In the genomic region with DNA sequence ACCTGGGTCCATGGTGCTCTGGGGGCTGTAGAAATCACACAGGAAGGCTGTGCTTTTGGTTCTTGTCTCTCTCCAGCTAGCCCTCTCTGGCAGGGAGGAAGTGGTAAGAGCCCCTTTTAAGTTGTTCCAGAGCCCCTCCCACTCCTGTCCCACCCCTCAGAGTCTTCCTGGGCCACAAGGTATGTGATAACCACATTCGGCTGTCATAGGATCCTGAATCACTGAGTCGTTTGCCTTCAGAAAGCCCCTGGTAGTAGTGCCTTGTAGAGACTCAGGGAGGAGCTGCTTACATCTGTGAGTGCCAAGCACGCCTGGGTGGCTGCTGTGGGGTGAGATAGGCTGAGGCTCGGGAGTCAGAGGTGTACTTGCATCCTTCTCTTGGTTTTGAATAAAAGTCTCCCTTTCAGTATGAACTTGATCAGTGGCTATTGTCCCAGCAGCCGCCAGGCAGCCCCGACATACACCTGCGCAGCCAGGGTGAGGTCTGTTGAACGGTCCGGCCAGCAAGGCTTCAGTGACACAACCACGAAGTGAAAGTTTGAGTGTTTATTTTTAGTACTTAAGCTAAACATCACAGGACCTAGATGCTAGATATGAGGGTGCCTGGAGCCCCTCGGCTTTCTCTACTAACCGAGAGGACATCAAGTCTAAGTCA, we compare ENCODE assay signal across 15 mouse cellular contexts. TPM values are rescaled to one million over a fixed set of nuclear protein-coding genes. Genes with fewer than 3 reads are reported as not detected.
DNase-seq lines count a peak whose midpoint lies in the region; ATAC-seq and TF ChIP-seq lines count a peak whose summit lies in the region.
"Had no signal": no experiment of that assay in that cellular context is flagged by ENCODE, and none has a peak within 500 bp of the region (broad histone marks: within the 10 kb centered on the region; RNA-seq: fewer than 3 reads in every experiment).

Gene Ccr7 (minus strand): TSS at position 91 of the 655 bp plus-strand sequence.

- TF ChIP-seq CTCF in thymus, adult 2 months (IDR thresholded peaks at IDR 0.05; ENCODE audit: borderline replicate concordance, control insufficient read depth, extremely low read depth, insufficient read depth, low read length, poor library complexity): no peak

- peak; percentile 66 for ATAC-seq in heart, embryonic 16.5 days (replicated peaks; ENCODE audit: extremely low read depth, insufficient read depth, low FRiP score)
- ATAC-seq in CD4-positive, CD25-positive, alpha-beta regulatory T cell, adult 4 months: peak; percentile 85
- peak; percentile 87 for ATAC-seq in inflammation-experienced regulatory T-cells, adult 6 months
- ATAC-seq: forebrain, postnatal 0 days; hindbrain, embryonic 16.5 days had no signal

- H3K27ac ChIP-seq in heart, embryonic 16.5 days (ENCODE audit: low read length): peak within 1 kb of the TSS; percentile 35
- peak within 1 kb of the TSS; percentile 91 for H3K27ac ChIP-seq in thymus, adult 2 months (ENCODE audit: control insufficient read depth, insufficient read depth, low read length)
- H3K27ac ChIP-seq: embryonic facial prominence, embryonic 12.5 days; limb, embryonic 10.5 days; neural tube, embryonic 13.5 days had no signal

- 33% methylated on average over 12 of the region's 12 CpGs for WGBS in heart, embryonic 16.5 days
- 5% methylated on average over 12 of the region's 12 CpGs for WGBS in thymus, adult 2 months

- 0 out of 2 replicates have a peak, but pooled peaks cover 2% of the 10 kb centered on the region for H3K27me3 ChIP-seq in heart, embryonic 16.5 days (ENCODE audit: control insufficient read depth, insufficient read depth, low read length)
- H3K27me3 ChIP-seq in thymus, adult 2 months (ENCODE audit: control insufficient read depth, insufficient read depth, low read length): no peaks in the 10 kb centered on the region
- H3K27me3 ChIP-seq: embryonic facial prominence, embryonic 12.5 days; neural tube, embryonic 13.5 days had no signal

- H3K4me1 ChIP-seq in heart, embryonic 16.5 days (ENCODE audit: control insufficient read depth, insufficient read depth, low read length): peaks cover 7% of the 10 kb centered on the region
- peaks cover 22% of the 10 kb centered on the region for H3K4me1 ChIP-seq in thymus, adult 2 months (replicated peaks; ENCODE audit: control insufficient read depth, insufficient read depth, low read length)
- H3K4me1 ChIP-seq: neural tube, embryonic 13.5 days had no signal

- H3K9me3 ChIP-seq in heart, embryonic 16.5 days (replicated peaks; ENCODE audit: control insufficient read depth, low read length): no peaks in the 10 kb centered on the region
- H3K9me3 ChIP-seq: embryonic facial prominence, embryonic 12.5 days; limb, embryonic 10.5 days; neural tube, embryonic 13.5 days had no signal

- H3K9ac ChIP-seq in heart, embryonic 16.5 days (ENCODE audit: low read length): peak within 1 kb of the TSS; percentile 50; the same call in 1 of the 2 replicates
- H3K9ac ChIP-seq: embryonic facial prominence, embryonic 12.5 days; forebrain, postnatal 0 days; neural tube, embryonic 13.5 days had no signal

- peak; percentile 39; the same call in 1 of the 2 replicates for TF ChIP-seq POLR2A in thymus, adult 2 months (IDR thresholded peaks at IDR 0.05; ENCODE audit: control insufficient read depth, extremely low read depth, insufficient read depth, low read length, poor library complexity)

- intact Hi-C loops in heart, postnatal 36 days (cut with DNase I): no loop called here

- no peaks in the 10 kb centered on the region for H3K36me3 ChIP-seq in heart, embryonic 16.5 days (ENCODE audit: control insufficient read depth, insufficient read depth)
- no peaks in the 10 kb centered on the region for H3K36me3 ChIP-seq in thymus, adult 2 months (ENCODE audit: control insufficient read depth, insufficient read depth, low read length)
- H3K36me3 ChIP-seq: embryonic facial prominence, embryonic 12.5 days; limb, embryonic 10.5 days; neural tube, embryonic 13.5 days had no signal

- no peak for DNase-seq in heart, postnatal 36 days
- peak; percentile 83 for DNase-seq in thymus, adult 2 months
- no peak for DNase-seq in gastrocnemius, adult 8-10 months (ENCODE audit: low spot score in 2 of 2)
- DNase-seq in retina, postnatal 1 day: no peak
- DNase-seq in frontal cortex, postnatal 14 days (ENCODE audit: low spot score in 2 of 2): no peak
- DNase-seq: cerebellum, adult 11 months; forebrain, postnatal 0 days had no signal

- H3K4me2 ChIP-seq in heart, embryonic 16.5 days (ENCODE audit: low read depth, low read length): peak within 1 kb of the TSS; percentile 60
- H3K4me2 ChIP-seq: embryonic facial prominence, embryonic 12.5 days; neural tube, embryonic 13.5 days had no signal

- peak within 1 kb of the TSS; percentile 43 for H3K4me3 ChIP-seq in heart, embryonic 16.5 days (ENCODE audit: low read length)
- peak within 1 kb of the TSS; percentile 50 for H3K4me3 ChIP-seq in thymus, adult 2 months (ENCODE audit: control insufficient read depth, insufficient read depth, low read length)
- H3K4me3 ChIP-seq: embryonic facial prominence, embryonic 12.5 days; limb, embryonic 10.5 days; neural tube, embryonic 13.5 days had no signal

RNA-seq across cellular contexts. Expression of gene Ccr7, which starts in this region (rescaled TPM):
- polyA plus RNA-seq in heart, embryonic 16.5 days (2015; fragmentation: Nextera tagmentation; extraction: Ambion mirVana): 0.69 and 1.5 TPM in 2 replicates
- under 1 TPM; 0.38 to 0.58 TPM for total RNA-seq in heart, postnatal 36 days (2021)
- polyA plus RNA-seq in CD4-positive, CD25-positive, alpha-beta regulatory T cell, adult 4 months (2017; shearing (Covaris generic)): 100 to 1,000 TPM; 277 to 361 TPM
- polyA plus RNA-seq in inflammation-experienced regulatory T-cells, adult 6 months (2017; shearing (Covaris generic)): 100 to 1,000 TPM in 2 of 3 experiments, 10 to 100 TPM in 1; 16.6 to 295 (median 286) TPM
- 202 and 240 TPM in 2 replicates for polyA plus RNA-seq in thymus, adult 2 months (2012; rRNA removed)
- total RNA-seq in gastrocnemius, adult 8-10 months (2022): not detected
- total RNA-seq: layer of hippocampus, adult 18-20 months had no signal
- polyA plus RNA-seq: hindbrain, embryonic 16.5 days; neural tube, embryonic 13.5 days had no signal
